Mouse (Mus musculus) erythroblast, embryonic 14.5 days (primary cell): ENCODE measurements around the gene Serpinf1. TPM values are rescaled to one million over a fixed set of nuclear protein-coding genes. Genes with fewer than 3 reads are reported as not detected.

Experiments used
- H3K27me3 ChIP-seq: 2 replicates; pipeline ENCODE4 v1.6.1; 2012; ENCODE audit warnings: inconsistent platforms; ENCODE audit not compliant: control insufficient read depth
- H3K36me3 ChIP-seq: 2 replicates; pipeline ENCODE4 v1.6.1; 2012; ENCODE audit warnings: mild to moderate bottlenecking, inconsistent platforms; ENCODE audit not compliant: control insufficient read depth
- H3K4me1 ChIP-seq: 2 replicates; pipeline ENCODE4 v1.6.1; 2012; ENCODE audit warnings: inconsistent platforms; ENCODE audit not compliant: control insufficient read depth
- H3K4me3 ChIP-seq: replicated peaks from 2 replicates; pipeline ENCODE3; 2012; ENCODE audit warnings: moderate library complexity, mild to moderate bottlenecking, inconsistent platforms
- H3K9me3 ChIP-seq: 2 replicates; pipeline ENCODE4 v1.6.1; 2012; ENCODE audit warnings: low read length, inconsistent platforms, mixed read lengths; ENCODE audit not compliant: control insufficient read depth
- GATA1 ChIP-seq: IDR thresholded peaks from 2 replicates; pipeline ENCODE4 v1.6.1; 2012; ENCODE audit warnings: low read length, inconsistent platforms, mixed read lengths
- TAL1 ChIP-seq: IDR thresholded peaks from 3 replicates; pipeline ENCODE4 v1.6.1; 2012; ENCODE audit warnings: low read length, inconsistent platforms, mixed read lengths
- polyA plus RNA-seq: library from polyadenylated mRNA; stranded (reverse); fragments of >175 nt; gene quantifications from 2 replicates; pipeline ENCODE4 v1.2.3, GENCODE M21; 2012

The Serpinf1 gene
- polyA plus RNA-seq, 1 experiment: 0.18 TPM

DNA sequence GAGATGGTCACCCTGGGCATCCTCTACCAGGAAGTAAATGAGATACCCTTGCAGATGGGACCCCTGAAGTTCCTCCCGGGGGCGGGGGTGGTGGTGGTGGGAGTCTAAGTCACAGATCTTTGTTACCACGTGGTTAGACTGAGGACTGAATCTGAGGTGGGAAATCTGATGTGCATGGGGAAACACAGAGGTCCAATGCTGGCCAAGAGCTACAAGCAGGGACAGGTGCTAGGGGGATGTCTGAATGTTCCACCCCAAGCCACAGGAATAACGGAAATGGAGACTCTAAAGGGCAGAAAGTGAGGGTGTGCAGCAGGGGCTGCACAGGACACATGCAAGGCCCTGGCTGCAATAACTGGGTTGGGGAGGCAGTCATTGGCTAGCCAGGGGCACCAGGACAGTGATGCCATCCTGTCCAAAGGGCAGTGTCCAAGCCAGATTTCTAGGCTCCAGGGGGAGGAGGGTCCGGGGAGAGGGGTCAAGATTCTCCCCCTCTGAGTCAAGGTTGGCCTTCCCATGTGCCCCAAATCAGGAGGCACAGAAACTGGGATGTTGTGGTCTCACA lies 1.6 kb downstream of the Serpinf1 start:
- H3K4me1 ChIP-seq: no peaks in the 10 kb centered on the region
- H3K27me3 ChIP-seq: peaks cover 5% of the 10 kb centered on the region; the same call in 1 of the 2 replicates
- H3K4me3 ChIP-seq: peak overlapping the region; percentile 13
- no peaks in the 10 kb centered on the region for H3K9me3 ChIP-seq
- no peaks in the 10 kb centered on the region; the same call in 1 of the 2 replicates for H3K36me3 ChIP-seq
- TF ChIP-seq GATA1 (no peak), TAL1 (no peak)

DNA sequence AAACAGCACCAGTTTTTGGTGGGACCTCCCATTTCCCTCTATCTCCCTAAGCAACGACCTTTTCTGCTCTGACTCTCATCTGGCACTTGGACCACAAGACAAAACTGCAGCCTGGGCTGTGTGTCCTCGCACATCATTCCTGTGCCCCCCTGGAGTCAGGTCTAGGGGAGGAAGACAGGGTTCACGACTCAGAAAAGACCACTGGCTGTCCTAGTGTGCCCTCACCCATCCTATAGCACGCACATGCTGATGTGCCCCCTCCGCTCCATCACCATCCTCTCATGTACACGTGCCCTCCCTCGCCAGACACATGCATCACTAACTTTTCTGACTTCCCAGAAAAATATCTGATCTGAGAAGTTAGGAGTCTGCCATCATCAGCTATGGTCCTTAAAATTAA lies 2.5 kb downstream of the Serpinf1 start:
- Histone ChIP-seq H3K9me3 (no peaks in the 10 kb centered on the region), H3K36me3 (no peaks in the 10 kb centered on the region; the same call in 1 of the 2 replicates), H3K27me3 (peaks cover 5% of the 10 kb centered on the region; the same call in 1 of the 2 replicates), H3K4me1 (no peaks in the 10 kb centered on the region), H3K4me3 (no peak overlapping the region)
- TF ChIP-seq GATA1 (no peak), TAL1 (no peak)

DNA sequence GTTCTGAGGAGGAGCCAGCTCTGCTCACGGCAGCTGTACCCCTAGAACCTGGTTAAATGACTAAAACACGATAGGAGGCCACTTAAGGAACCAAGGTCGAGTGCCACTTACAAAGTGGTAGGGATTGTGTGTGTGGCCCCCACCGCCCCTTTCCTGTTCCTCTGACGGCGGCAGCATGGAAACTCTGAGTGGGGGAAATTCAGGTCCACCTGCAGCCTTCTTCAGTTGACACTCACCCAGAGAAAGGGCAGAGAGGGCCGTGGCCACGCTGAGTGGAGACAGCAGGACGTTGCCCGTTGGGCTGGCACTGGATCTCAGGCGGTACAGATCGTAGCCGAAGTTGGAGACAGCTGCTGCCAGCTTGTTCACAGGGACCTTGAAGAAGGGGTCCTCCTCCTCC lies 6.5 kb downstream of the Serpinf1 start:
- no peaks in the 10 kb centered on the region for H3K27me3 ChIP-seq
- H3K4me3 ChIP-seq: no peak overlapping the region
- TF ChIP-seq TAL1: no peak
- H3K9me3 ChIP-seq: no peaks in the 10 kb centered on the region
- H3K36me3 ChIP-seq: no peaks in the 10 kb centered on the region; the same call in 1 of the 2 replicates
- no peaks in the 10 kb centered on the region for H3K4me1 ChIP-seq

DNA sequence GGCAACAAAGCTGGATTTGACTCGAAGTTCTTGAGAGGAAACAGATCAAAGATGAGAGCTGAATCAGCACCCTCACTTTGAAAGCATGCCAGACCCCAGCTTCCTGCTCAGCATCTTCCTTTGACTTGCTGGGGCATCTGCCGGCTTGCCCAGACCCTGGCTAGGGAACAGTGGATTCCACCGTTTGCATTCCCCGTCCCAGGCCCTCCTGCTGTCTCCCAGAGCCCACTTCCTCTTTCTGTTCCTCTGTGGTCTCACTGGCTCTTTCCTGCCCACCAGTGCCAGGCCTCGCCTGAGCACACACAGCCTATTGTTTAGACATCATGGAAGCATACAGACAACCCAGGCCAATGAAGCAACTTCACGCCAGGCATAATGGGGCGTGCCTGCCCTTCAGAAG lies 7.4 kb downstream of the Serpinf1 start:
- H3K36me3 ChIP-seq: peaks cover under 1% of the 10 kb centered on the region; the same call in 1 of the 2 replicates
- H3K9me3 ChIP-seq: no peaks in the 10 kb centered on the region
- no peak overlapping the region for H3K4me3 ChIP-seq
- H3K4me1 ChIP-seq: no peaks in the 10 kb centered on the region
- TF ChIP-seq GATA1: no peak
- no peak for TF ChIP-seq TAL1
- no peaks in the 10 kb centered on the region for H3K27me3 ChIP-seq

DNA sequence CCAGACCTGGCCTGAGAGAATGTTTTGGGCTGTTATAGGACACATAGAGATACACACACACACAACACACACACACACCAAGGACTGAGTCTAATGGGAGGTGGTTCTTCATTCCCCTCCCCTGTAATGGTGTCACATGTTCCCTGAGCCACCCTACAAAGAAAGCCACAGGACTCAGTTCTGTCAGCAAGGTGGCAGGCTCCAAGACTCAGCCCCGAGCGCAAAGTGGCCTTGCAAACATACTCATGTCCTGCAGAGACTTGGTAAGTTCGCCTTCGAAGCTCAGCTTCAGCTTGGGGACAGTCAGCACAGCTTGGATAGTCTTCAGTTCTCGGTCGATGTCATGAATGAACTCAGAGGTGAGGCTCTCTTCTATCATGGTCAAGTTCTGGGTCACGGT lies 11.9 kb downstream of the Serpinf1 start:
- H3K27me3 ChIP-seq: no peaks in the 10 kb centered on the region
- H3K9me3 ChIP-seq: no peaks in the 10 kb centered on the region
- H3K4me3 ChIP-seq: no peak overlapping the region
- TF ChIP-seq GATA1 (no peak), TAL1 (no peak)
- peaks cover 2% of the 10 kb centered on the region; the same call in 1 of the 2 replicates for H3K36me3 ChIP-seq
- no peaks in the 10 kb centered on the region for H3K4me1 ChIP-seq

DNA sequence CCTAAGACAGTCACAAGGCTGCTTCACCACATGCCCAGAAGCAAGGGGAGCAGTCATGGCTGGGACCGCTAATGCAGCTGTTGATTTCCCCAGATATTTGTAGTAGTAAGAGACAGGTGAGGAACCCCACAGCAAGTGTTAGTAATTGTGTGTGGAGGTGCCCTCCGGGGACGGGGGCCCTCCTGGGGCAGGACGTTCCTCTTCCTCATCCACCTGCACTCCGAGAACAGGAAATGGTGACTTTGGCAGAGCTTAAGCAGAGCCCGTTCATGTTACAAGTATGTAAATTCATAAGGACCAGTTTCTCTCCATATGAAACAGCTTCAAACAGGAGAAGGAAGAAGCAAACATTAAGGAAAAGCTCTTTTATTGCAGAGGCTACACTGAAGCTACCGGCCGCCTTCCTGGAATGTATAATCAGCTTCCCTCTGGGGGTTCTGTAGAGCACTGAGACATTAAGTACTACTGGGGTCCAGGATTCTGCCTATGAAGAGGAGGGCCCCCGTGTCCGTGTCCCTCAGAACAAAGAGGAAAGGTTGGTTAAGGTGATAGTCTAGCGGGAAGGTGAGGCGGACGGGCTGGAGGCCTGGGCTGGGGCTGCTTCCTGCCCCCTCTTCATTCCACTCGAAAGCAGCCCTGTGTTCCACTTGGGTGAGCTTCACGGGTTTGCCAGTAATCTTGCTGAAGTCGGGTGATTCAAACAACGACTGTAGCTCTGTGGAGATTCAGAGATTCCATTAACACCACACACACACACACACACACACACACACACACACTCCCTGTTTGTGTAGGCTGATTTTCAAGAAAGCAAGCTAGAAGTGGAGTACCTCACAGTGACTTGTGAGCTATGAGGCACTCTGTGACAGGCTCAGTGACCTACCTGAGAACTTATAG lies 12.6 kb downstream of the Serpinf1 start:
- no peaks in the 10 kb centered on the region for H3K27me3 ChIP-seq
- no peaks in the 10 kb centered on the region for H3K9me3 ChIP-seq
- TF ChIP-seq TAL1 (no peak), GATA1 (no peak)
- peaks cover 2% of the 10 kb centered on the region; the same call in 1 of the 2 replicates for H3K36me3 ChIP-seq
- H3K4me1 ChIP-seq: no peaks in the 10 kb centered on the region
- H3K4me3 ChIP-seq: no peak overlapping the region

DNA sequence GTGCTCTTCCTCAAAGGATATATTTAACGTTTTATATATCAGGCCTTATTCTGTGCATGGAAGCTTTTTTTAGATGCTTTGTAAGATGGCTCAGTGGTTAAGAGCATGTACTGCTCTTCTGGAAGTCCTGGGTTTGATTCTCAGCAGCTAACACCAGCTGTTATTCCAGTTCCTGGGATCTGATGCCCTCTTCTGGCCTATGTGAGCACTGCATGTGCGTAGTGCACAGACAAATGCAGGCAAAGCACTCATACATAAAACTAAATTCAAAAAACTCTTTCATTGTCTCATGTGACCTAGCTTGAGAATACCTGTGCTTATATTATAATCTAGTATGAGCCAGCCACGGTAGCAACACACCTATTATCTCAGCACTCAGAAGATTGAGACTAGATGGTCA lies 15.6 kb downstream of the Serpinf1 start:
- Histone ChIP-seq H3K9me3 (no peaks in the 10 kb centered on the region), H3K27me3 (no peaks in the 10 kb centered on the region), H3K36me3 (peaks cover 4% of the 10 kb centered on the region; the same call in 1 of the 2 replicates), H3K4me3 (no peak overlapping the region), H3K4me1 (peaks cover 2% of the 10 kb centered on the region)
- no peak for TF ChIP-seq TAL1
- no peak for TF ChIP-seq GATA1

DNA sequence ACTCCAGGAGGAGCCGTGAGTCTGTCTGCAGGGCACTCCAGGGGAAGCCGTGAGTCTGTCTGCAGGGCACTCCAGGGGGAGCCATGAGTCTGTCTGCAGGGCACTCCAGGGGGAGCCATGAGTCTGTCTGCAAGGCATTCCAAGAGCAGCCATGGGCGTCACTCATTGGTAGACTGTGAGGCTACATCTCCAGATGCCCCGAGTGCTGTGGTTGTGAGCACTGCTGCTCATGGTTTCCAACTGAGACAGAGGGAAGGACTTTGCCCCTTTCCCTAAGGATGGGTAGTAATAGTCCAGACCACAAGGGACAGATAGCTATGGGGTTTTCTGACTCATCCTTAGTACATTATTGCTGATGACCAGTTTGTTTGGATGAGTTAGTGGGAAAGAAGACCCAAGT lies 16.4 kb downstream of the Serpinf1 start:
- Histone ChIP-seq H3K9me3 (no peaks in the 10 kb centered on the region), H3K27me3 (no peaks in the 10 kb centered on the region), H3K4me1 (peaks cover 2% of the 10 kb centered on the region), H3K4me3 (no peak overlapping the region), H3K36me3 (peaks cover 4% of the 10 kb centered on the region; the same call in 1 of the 2 replicates)
- TF ChIP-seq TAL1 (no peak), GATA1 (no peak)

DNA sequence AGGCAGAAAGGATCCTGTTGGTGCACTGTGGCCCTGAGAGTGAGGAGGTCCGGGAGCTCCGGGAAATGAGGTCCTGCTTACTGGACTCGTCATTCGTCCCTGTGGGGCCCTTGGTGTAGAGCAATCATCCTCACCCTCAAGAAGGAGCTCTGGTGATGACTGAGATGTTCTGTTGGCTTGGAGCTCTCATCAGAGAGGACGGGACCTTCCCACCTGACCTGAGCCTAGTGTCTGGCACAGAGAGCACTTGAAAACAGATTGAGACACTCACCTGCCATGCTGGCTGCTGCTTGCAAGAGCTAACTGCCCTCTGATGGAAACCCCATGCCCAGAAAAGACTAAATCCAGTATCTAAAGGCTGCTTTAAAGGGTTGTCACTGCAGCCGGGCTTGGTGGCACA lies 17.7 kb downstream of the Serpinf1 start:
- H3K9me3 ChIP-seq: no peaks in the 10 kb centered on the region
- no peak overlapping the region for H3K4me3 ChIP-seq
- TF ChIP-seq TAL1 (no peak), GATA1 (no peak)
- H3K4me1 ChIP-seq: peaks cover 2% of the 10 kb centered on the region
- no peaks in the 10 kb centered on the region for H3K27me3 ChIP-seq
- H3K36me3 ChIP-seq: peaks cover 5% of the 10 kb centered on the region
